Mouse (Mus musculus): ENCODE data around the gene Dtx3. TPM values are rescaled to one million over a fixed set of nuclear protein-coding genes. Genes with fewer than 3 reads are reported as not detected.

Gene Dtx3
- polyA plus RNA-seq, 1 experiment from 2014 or later, result 16.8 TPM

- no peak for DNase-seq
- Histone ChIP-seq H3K27ac (no peak overlapping the region), H3K9ac (no peak overlapping the region), H3K27me3 (peaks cover 48% of the 10 kb centered on the region), H3K4me2 (no peak overlapping the region), H3K36me3 (no peaks in the 10 kb centered on the region), H3K4me1 (replicated peaks) (peaks cover 58% of the 10 kb centered on the region), H3K9me3 (replicated peaks) (no peaks in the 10 kb centered on the region), H3K4me3 (replicated peaks) (no peak overlapping the region)
- 71% methylated on average over 9 of the region's 9 CpGs for WGBS (ENCODE audit: insufficient replicate concordance)
- ATAC-seq (ENCODE audit: low read depth), result no peak
These were observed 10.4 kb downstream of the Dtx3 start for GRCm38 (mm10) chr10:127185101-127185500.

GRCm38 (mm10) chr10:127183759-127184158 is 11.8 kb downstream of the Dtx3 start:
- WGBS (ENCODE audit: insufficient replicate concordance), result 19% methylated on average over 20 of the region's 20 CpGs
- H3K36me3 ChIP-seq, result no peaks in the 10 kb centered on the region
- no peaks in the 10 kb centered on the region for H3K9me3 ChIP-seq (replicated peaks)
- peak overlapping the region; percentile 38 for H3K4me2 ChIP-seq
- H3K4me3 ChIP-seq (replicated peaks), result peak overlapping the region; percentile 4; the same call in 1 of the 2 replicates
- H3K27me3 ChIP-seq, result peaks cover 61% of the 10 kb centered on the region
- H3K4me1 ChIP-seq (replicated peaks), result peaks cover 57% of the 10 kb centered on the region
- ATAC-seq (ENCODE audit: low read depth), result peak; percentile 40
- DNase-seq, result peak; percentile 49
- no peak overlapping the region for H3K9ac ChIP-seq
- no peak overlapping the region for H3K27ac ChIP-seq

- H3K27me3 ChIP-seq, result peaks cover 73% of the 10 kb centered on the region
- 76% methylated on average over 4 of the region's 4 CpGs for WGBS (ENCODE audit: insufficient replicate concordance)
- no peaks in the 10 kb centered on the region for H3K9me3 ChIP-seq (replicated peaks)
- no peaks in the 10 kb centered on the region for H3K36me3 ChIP-seq
- DNase-seq (no peak), ATAC-seq (ENCODE audit: low read depth) (no peak)
- H3K4me1 ChIP-seq (replicated peaks), result peaks cover 57% of the 10 kb centered on the region
- H3K9ac ChIP-seq, result no peak overlapping the region
- no peak overlapping the region for H3K27ac ChIP-seq
- H3K4me3 ChIP-seq (replicated peaks), result no peak overlapping the region
- 0 out of 2 replicates have a peak overlapping the region, but pooled peaks have one; percentile 38 for H3K4me2 ChIP-seq
These were observed 12.9 kb downstream of the Dtx3 start for GRCm38 (mm10) chr10:127182624-127183023.

DNA sequence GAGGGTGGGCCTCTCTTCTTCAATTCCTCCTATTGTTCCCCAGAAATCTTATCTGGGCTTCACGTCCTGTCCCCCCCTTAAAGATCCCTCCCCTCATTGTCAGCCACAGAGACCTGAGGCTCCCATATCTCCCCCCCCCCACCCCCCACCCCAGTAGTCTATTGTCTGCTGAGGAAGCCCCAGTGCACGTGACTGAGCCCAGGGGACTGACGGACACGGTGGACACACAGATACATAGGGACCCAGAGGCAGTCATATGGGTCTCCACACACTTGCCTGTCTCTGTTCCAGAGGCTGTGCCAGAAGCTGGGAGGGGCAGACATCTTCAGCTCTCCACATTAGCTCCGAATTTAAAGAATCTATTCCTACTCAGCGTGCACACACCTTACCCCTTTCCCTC is 14.0 kb downstream of the Dtx3 start:
- 40% methylated on average over 6 of the region's 6 CpGs for WGBS (ENCODE audit: insufficient replicate concordance)
- Histone ChIP-seq H3K27ac (no peak overlapping the region), H3K4me1 (replicated peaks) (peaks cover 62% of the 10 kb centered on the region), H3K4me3 (replicated peaks) (no peak overlapping the region), H3K36me3 (no peaks in the 10 kb centered on the region), H3K4me2 (no peak overlapping the region), H3K9me3 (replicated peaks) (no peaks in the 10 kb centered on the region), H3K27me3 (peaks cover 83% of the 10 kb centered on the region), H3K9ac (no peak overlapping the region)
- no peak for ATAC-seq (ENCODE audit: low read depth)
- DNase-seq, result no peak

- DNase-seq, result no peak
- no peak overlapping the region for H3K4me3 ChIP-seq (replicated peaks)
- no peak overlapping the region; the same call in 1 of the 2 replicates for H3K4me2 ChIP-seq
- no peak overlapping the region for H3K9ac ChIP-seq
- 3% methylated on average over 3 of the region's 3 CpGs for WGBS (ENCODE audit: insufficient replicate concordance)
- no peaks in the 10 kb centered on the region for H3K9me3 ChIP-seq (replicated peaks)
- H3K27ac ChIP-seq, result no peak overlapping the region; the same call in 1 of the 2 replicates
- H3K4me1 ChIP-seq (replicated peaks), result peaks cover 61% of the 10 kb centered on the region
- H3K27me3 ChIP-seq, result peaks cover 92% of the 10 kb centered on the region
- no peaks in the 10 kb centered on the region for H3K36me3 ChIP-seq
- ATAC-seq (ENCODE audit: low read depth), result no peak
These were observed 14.9 kb downstream of the Dtx3 start for GRCm38 (mm10) chr10:127180695-127181047.

- H3K4me2 ChIP-seq, result peak within 1 kb of the TSS; percentile 39
- ATAC-seq (ENCODE audit: low read depth), result no peak
- no peak within 1 kb of the TSS; the same call in 1 of the 2 replicates for H3K27ac ChIP-seq
- peak within 1 kb of the TSS; percentile 12; the same call in 1 of the 2 replicates for H3K9ac ChIP-seq
- 4% methylated on average over 34 of the region's 34 CpGs for WGBS (ENCODE audit: insufficient replicate concordance)
- peaks cover 61% of the 10 kb centered on the region for H3K4me1 ChIP-seq (replicated peaks)
- no peaks in the 10 kb centered on the region for H3K36me3 ChIP-seq
- no peaks in the 10 kb centered on the region for H3K9me3 ChIP-seq (replicated peaks)
- DNase-seq, result no peak
- H3K4me3 ChIP-seq (replicated peaks), result peak within 1 kb of the TSS; percentile 27
- peaks cover 97% of the 10 kb centered on the region for H3K27me3 ChIP-seq
These were observed 15.4 kb downstream of the Dtx3 start, which contains the start of gene Slc26a10 for GRCm38 (mm10) chr10:127179871-127180694. Gene Slc26a10 (minus strand): TSS chr10:127180645.

- DNase-seq (no peak), ATAC-seq (ENCODE audit: low read depth) (no peak)
- peak overlapping the region; percentile 48 for H3K4me3 ChIP-seq (replicated peaks)
- H3K4me2 ChIP-seq, result peak overlapping the region; percentile 72
- peaks cover 93% of the 10 kb centered on the region for H3K27me3 ChIP-seq
- peak overlapping the region; percentile 30 for H3K9ac ChIP-seq
- H3K27ac ChIP-seq, result no peak overlapping the region
- WGBS (ENCODE audit: insufficient replicate concordance), result 5% methylated on average over 41 of the region's 41 CpGs
- no peaks in the 10 kb centered on the region for H3K36me3 ChIP-seq
- peaks cover 49% of the 10 kb centered on the region for H3K4me1 ChIP-seq (replicated peaks)
- H3K9me3 ChIP-seq (replicated peaks), result no peaks in the 10 kb centered on the region
These were observed 17.1 kb downstream of the Dtx3 start for GRCm38 (mm10) chr10:127178286-127179027.

DNA sequence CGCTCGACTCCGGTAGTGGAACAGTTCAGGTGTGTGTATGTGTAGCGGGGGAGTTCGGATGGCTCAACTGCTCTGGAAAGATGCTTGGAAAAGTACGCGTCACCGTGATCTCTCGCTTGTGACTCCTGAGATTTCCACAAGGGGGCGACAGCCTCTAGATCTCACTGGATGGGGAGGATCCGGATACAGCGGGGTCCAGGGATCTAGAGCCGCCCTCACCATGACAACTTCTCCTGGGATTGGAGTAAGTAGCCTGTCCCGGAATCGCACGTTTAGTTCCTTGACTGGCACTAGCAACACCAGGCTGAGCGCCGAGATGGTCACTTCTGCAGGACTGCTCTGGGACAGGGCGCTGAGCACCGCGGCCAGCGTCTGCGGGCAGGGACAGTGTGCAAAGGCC is 17.8 kb downstream of the Dtx3 start:
- Histone ChIP-seq H3K9ac (peak overlapping the region; percentile 30), H3K4me2 (peak overlapping the region; percentile 72)

DNA sequence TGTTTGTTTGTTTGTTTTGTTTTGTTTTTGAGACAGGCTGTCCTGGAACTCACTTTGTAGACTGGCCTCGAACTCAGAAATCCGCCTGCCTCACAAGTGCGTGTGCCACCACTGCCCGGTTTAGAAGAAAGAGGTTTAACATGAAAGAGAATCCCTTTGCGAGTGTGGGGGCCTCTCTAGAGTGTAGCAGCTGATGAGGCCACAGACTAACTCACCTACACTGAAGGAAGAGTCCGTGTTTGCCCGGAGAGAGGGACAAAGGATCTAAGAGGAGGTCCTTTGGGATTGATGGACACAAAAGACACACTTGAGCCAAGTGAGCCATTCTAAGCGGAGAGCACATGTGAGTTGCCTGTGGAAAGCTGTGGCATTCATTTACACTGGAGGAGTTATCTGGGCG is 18.3 kb downstream of the Dtx3 start:
- no peak overlapping the region for H3K27ac ChIP-seq
- DNase-seq, result no peak
- no peak for ATAC-seq (ENCODE audit: low read depth)
- peaks cover 44% of the 10 kb centered on the region for H3K4me1 ChIP-seq (replicated peaks)
- H3K27me3 ChIP-seq, result peaks cover 82% of the 10 kb centered on the region
- H3K9me3 ChIP-seq (replicated peaks), result no peaks in the 10 kb centered on the region
- 24% methylated on average over 9 of the region's 9 CpGs for WGBS (ENCODE audit: insufficient replicate concordance)
- peak overlapping the region; percentile 48 for H3K4me3 ChIP-seq (replicated peaks)
- no peaks in the 10 kb centered on the region for H3K36me3 ChIP-seq
- peak overlapping the region; percentile 72 for H3K4me2 ChIP-seq
- no peak overlapping the region for H3K9ac ChIP-seq

More for the DNA sequence above, 17.8 kb downstream of the Dtx3 start:
- Histone ChIP-seq H3K9me3 (replicated peaks) (no peaks in the 10 kb centered on the region), H3K36me3 (no peaks in the 10 kb centered on the region), H3K4me3 (replicated peaks) (peak overlapping the region; percentile 48), H3K27me3 (peaks cover 86% of the 10 kb centered on the region), H3K4me1 (replicated peaks) (peaks cover 44% of the 10 kb centered on the region), H3K27ac (no peak overlapping the region)
- ATAC-seq (ENCODE audit: low read depth) (peak; percentile 50), DNase-seq (peak; percentile 68)
- WGBS (ENCODE audit: insufficient replicate concordance), result 2% methylated on average over 23 of the region's 23 CpGs

- Histone ChIP-seq H3K4me2 (peak overlapping the region; percentile 72), H3K9me3 (replicated peaks) (no peaks in the 10 kb centered on the region), H3K27ac (no peak overlapping the region), H3K4me3 (replicated peaks) (peak overlapping the region; percentile 48; the same call in 1 of the 2 replicates), H3K9ac (no peak overlapping the region), H3K27me3 (peaks cover 81% of the 10 kb centered on the region), H3K36me3 (peaks cover 3% of the 10 kb centered on the region; the same call in 1 of the 2 replicates), H3K4me1 (replicated peaks) (peaks cover 44% of the 10 kb centered on the region)
- 4% methylated on average over 7 of the region's 7 CpGs for WGBS (ENCODE audit: insufficient replicate concordance)
- DNase-seq (no peak), ATAC-seq (ENCODE audit: low read depth) (no peak)
These were observed 18.8 kb downstream of the Dtx3 start for GRCm38 (mm10) chr10:127176756-127177155.

DNA sequence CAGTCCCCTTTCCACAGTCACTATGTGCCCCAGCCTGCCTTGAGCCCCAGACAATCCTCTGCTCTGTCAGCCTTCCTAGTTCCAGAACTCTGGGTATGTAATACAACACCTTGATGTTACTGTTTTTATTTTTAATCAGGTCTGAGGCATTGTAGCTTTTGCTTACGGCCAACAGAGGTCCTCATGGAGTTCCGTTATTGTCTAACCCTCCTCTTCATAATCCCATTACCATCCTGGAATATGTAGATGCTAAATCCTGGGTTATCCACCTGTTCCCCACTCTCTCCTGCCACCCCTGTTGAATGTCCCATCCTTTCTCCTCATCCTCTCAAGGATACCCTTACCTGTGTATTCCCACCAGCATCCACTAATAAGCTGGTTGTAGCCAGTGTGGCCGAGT is 19.3 kb downstream of the Dtx3 start:
- 48% methylated on average over 3 of the region's 3 CpGs for WGBS (ENCODE audit: insufficient replicate concordance)
- Histone ChIP-seq H3K9me3 (replicated peaks) (no peaks in the 10 kb centered on the region), H3K27ac (no peak overlapping the region), H3K4me2 (no peak overlapping the region), H3K27me3 (peaks cover 79% of the 10 kb centered on the region), H3K36me3 (peaks cover 6% of the 10 kb centered on the region; the same call in 1 of the 2 replicates), H3K4me1 (replicated peaks) (peaks cover 45% of the 10 kb centered on the region), H3K9ac (no peak overlapping the region), H3K4me3 (replicated peaks) (no peak overlapping the region)
- ATAC-seq (ENCODE audit: low read depth) (no peak), DNase-seq (no peak)

Measured in liver, embryonic 13.5 days (tissue).